Mouse (Mus musculus) cerebellum, postnatal 25 days (tissue): Measurements from ENCODE around the gene Tldc1.

Experiments used
- DNase-seq, 2 experiments: peaks; one replicate each; pipeline ENCODE4 v3.0.0; 2021; ENCODE audit warnings: mixed read lengths in 2 of 2

Tldc1 gene

DNA sequence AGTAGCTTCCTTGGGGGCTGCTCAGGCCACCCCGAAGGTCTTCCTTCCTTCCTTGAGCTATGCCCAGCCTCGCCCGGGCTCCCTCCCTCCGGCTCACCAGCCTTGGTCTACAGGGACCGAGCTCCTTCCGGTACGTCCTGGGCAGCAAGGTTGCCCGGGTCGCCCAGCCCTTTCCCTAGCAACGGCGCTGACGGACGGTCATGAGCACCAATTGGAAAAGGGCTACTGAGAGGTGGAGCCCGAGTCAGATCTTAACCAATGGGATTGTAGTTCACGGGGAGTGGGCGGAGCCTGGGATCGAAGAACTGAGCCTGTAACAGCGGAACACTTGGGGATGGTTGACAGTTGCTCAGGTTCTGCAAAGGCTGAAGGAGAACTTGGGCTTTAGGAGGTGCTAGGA is at the start of gene Tldc1:
Gene Tldc1 (minus strand): TSS at position 154 of the 400 bp plus-strand sequence.
- DNase-seq: peak; percentile 99 to 100

DNA sequence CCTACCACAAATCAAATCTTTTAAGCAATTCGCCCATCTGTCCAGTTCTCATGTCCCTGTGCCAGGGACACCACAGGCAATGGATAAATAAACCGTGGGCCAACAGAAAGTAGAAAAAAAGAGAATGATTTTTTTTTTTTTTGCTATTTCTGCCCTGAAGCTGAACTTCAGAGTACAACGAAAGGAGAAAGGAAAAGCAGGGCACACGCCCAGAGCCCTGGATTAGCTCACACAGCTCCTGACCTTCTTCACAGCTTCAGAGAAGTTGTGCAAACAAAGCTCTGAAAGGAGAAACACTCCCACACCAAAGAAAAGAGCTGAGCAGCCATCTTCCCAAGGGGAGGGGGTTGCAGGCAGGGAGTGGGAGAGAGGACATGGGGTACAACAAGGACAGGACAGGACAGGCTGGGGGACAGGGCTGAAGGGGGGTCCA is 49.5 kb upstream of the Tldc1 start:
- DNase-seq: no peak

DNA sequence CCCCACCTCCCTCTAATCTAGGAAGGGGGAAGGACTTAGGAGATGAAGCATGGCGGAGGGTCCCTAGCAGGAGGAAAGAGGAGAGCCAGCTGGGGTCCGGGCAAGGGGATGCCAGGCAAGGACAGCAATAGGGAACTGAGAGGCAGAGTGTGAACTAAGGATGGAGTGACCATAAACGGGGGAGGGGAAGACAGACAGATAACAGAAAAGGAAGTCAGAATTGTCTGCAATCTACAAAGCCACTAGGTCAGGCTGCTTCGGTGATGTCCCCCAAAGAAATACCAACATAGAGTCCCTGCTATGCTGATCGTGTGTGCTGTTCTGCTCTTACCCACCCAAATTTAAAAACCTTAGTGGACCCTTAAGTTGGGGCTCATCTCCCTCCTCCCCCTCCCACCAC is 48.8 kb upstream of the Tldc1 start:
- no peak for DNase-seq

DNA sequence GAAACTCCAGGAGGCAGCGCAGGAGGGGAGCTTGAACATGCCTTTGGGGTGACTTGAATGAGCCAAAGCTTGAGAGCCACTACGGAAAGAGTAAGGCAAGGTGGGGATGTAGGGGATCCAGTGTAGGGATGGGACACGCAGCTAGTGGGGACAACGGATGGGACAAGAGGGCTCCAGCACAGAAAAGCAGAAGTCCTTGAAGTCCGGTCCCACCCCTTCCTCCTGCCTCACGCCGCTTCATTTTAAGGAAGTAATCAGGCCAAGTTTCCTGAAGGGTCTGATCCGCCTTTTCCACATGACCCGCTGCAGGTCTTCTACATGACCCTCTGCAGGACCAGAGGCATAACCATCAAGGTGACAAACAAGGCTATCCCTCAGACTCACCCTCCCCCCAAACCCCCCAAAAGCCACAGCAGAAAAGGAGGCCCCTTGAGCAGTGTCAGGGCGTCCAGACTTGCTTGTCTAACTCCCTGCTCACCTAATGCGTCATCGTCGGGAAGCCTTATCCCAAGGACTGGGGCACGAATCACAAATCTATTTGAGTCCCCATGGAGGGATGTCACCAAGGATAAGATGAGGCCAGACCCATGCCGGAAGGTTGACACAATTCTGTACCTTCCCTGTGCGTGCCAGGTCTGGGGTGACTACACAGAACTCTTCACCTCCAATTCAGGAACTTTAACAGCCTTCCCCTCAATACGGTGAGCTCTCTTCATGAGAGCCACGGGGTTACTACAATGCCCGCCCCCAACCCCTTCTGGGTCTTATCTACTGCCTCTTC is 47.9 kb upstream of the Tldc1 start:
- DNase-seq: no peak

DNA sequence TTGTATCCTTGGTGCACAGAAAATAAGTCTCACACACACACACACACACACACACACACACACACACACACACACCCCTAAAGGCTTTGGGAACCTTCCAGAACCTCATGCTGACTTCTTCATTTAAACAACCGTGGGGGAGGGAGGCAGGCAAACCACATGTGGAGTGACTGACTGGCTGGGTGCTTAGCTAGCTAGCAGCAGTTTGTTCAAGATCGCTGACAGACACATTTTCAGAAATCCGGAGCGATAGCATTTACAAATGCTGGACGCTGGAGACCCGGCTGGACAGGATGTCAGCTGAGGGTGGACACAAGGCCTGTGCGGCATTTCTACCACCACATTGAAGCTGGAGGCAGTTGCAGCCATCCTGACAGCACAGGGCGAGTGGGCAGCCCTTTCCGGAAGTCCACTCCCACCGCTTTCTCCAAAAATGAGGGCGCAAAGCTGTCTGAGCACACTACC is 46.6 kb upstream of the Tldc1 start:
- DNase-seq: no peak

DNA sequence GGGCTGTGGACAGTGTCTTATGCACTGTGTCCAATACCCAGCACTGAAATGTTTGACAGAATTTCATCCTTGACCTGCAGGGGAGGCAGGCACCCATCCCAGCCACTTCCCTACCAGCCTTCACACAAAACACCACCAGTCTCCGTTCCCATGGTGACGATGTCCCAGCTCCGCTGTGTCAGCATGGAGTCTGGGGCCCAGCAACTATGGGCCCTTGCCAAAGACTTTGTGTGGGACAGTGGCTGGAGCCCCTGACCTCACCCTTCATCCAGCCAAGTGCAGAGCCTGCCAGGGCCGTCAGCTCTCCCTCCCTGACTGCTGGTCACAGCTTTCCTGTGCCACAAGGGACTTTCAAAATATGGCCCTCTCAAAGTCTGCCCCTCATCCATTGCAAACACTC is 45.9 kb upstream of the Tldc1 start:
- DNase-seq: peak in 1 of 2 experiments; percentile 49

DNA sequence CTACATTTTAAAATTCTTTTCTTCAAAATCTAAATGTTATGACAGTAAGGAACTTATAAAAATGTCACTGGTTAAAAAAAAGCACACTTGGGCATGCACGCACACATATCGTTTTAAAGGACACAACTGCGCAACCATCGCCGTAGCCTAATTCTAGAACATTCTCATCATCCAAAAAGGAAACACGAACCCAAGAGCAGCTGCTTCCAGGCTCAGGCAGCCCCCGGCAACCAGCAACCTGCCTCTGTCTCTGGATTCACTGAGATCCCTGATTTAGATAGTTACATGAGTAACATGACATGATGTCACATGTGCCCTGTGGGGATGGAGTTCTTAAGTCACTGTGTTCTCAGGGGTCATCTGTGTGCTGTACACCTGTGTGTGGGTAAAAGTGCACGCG is 45.1 kb upstream of the Tldc1 start:
- DNase-seq: no peak

DNA sequence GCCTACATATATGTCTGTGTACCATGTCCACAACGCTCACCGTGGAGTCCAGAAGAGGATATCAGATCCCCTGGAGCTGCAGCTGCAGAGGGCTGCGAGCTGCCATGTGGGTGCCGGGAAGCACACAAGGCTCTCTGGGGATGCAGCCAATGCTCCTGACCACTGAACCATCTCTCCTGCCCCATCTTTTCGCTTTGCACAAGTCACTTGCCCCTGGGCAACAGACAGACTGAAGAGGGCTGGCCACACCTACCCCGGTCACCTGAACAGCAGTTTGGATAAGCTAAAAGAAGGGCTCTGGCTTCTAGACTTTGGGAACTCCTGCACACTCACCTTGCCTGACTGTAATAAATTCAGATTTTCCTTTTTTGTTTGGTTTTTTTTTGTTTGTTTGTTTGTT is 43.5 kb upstream of the Tldc1 start:
- no peak for DNase-seq

DNA sequence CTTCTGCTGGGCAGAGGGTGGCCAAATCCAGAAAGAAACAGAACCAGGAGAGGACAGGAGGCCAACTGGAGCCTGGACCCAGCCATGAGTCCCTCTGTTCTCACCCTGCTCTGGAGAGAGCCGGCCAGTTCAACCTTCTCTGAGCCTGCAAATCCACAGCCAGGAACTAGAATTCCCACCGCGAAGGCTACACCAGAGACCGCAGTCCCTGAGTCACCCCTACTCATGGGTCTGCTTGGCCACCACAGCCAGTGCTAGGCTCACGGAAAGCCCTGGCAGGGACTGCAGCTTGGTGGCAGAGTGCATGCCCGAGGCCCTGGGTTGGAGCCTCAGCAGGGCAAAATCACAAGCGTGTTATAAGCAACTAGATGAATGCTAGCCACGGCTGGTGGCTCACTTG is 41.8 kb upstream of the Tldc1 start:
- no peak for DNase-seq

DNA sequence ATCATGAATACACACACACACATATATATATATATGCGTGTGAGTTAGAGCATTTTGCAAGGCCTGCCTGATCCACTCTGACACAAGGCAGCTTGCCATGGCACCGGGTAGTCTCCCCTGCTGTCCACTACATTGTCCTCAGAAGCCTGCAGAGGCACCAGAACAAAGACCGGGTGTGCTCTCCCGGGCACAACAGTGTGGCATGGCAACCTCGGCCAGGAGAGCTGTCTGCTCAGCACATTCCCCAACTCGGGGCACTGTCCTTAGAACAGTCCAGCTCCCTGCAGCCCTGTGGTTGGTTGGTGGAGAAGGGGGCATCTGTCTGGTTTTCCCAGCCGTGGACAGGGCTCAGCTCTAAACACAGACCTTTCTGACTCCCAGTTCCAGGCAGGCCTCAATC is 41.1 kb upstream of the Tldc1 start:
- DNase-seq: peak in 1 of 2 experiments; percentile 61

DNA sequence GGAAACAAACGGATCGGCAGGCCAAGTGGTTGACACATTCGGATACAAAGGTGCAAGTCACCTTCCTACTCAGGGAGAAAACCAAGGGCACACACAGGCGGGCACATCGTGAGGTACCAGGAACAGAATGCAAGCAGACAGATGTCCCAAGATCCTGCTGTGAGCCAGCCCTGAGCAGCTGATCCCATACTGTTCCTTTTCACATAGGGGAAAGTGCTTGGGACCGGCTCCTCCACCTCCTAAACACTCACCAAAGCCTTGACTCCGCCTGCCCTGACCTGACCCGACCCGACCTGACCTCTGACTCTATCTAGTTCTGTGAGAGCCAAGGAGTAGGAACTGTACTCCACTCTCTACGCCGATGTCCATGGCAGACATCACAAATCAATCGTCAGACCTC is 39.2 kb upstream of the Tldc1 start:
- DNase-seq: no peak

DNA sequence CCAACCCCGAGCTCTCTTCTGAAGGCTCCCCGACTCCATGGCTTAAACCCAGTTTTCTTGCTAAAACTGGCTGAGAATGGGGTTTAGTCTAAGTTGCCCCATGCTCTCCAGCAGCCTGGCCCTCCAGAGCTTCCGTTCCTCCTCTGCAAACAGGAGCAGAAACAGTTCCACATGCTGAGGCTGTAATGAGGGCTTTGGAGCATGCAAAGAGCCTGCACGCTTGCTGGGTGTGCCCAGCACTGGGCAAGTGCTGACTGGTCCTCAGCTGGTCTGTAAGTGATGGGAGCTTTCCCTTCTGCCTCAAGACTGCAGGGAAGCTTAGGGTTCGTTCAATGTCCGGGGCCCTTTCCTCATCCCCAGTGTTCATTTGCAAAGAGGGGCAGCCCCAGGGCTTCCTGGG is 38.0 kb upstream of the Tldc1 start:
- DNase-seq: no peak

DNA sequence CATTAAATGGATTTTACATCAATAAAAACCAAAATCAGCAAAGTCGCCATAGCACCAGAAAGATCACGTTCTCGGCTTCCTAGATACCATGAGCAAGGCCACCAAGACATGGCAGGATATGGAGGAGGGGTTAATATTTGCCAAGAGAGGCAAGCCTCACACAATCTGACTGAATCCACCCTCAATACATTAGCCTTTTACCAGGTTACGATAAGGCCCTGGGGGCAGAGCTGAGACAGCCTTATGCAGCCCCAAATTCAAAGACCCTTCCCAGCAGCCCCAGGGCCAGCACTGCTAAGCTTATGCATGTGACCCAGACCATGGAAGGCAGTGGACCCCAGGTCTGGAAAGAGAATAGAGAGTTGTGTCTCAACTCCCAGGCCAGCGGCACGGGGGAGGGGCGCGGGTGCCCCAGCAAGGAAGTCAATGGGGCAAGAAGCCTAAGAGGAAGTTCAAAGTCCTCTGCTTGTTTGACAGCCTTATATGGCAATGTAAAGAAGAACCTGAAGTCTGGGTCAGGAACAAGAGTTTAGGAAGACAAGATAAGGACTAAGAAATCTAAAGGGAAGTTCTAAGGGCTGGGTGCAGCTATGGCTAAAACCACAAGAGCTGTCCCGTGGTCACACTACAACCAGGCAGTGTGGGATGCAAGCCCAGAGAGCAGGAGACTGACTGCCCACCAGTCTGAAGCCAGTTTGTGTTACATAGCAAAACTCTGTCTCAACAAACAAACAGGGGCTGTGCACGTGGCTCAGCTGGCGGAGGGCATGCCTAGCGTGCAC is 34.6 kb upstream of the Tldc1 start:
- DNase-seq: no peak

DNA sequence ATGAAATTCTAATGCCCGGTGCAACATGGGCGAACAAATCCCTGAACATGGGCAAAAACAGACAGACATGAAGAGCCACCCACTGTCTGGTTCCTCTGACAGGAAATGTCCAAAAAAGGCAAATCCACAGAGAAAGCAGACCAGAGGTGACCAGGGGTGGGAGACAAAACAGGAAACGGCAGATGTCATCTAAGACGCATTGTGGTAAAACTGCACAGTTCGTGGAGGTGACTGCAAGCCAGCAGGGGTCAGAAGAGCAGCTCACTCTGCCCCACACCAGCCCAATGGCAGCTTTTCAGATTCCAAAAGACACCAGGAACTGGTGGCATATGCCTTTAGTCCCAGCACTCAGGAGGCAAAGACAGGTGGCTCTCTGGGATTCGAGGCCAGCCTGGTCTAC is 33.7 kb upstream of the Tldc1 start:
- no peak for DNase-seq

DNA sequence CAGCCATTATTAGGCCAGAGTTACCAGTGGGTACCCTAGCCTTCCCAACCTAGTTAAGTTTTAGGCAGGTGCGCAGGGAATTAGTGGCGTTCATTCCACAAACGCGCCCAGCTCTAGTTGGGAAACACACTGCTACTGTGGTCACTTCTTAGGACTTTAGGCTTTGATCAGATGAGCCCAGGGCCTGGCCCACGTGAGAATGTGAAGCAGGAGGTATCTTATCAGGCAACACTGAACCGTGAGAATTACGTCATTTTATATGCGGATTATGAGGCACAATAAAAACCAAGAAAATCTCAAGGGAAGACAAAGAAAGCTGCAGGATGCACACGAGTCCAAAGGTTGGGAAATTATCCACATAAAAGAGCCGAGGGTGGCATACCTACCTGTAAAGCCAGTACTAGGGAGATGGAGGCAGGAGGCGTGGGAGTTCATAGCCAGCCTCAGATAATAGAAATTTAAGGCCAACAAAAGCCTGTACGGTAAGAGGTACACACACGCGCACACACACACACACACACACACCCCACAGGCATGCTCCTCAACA is 32.8 kb upstream of the Tldc1 start:
- no peak for DNase-seq

DNA sequence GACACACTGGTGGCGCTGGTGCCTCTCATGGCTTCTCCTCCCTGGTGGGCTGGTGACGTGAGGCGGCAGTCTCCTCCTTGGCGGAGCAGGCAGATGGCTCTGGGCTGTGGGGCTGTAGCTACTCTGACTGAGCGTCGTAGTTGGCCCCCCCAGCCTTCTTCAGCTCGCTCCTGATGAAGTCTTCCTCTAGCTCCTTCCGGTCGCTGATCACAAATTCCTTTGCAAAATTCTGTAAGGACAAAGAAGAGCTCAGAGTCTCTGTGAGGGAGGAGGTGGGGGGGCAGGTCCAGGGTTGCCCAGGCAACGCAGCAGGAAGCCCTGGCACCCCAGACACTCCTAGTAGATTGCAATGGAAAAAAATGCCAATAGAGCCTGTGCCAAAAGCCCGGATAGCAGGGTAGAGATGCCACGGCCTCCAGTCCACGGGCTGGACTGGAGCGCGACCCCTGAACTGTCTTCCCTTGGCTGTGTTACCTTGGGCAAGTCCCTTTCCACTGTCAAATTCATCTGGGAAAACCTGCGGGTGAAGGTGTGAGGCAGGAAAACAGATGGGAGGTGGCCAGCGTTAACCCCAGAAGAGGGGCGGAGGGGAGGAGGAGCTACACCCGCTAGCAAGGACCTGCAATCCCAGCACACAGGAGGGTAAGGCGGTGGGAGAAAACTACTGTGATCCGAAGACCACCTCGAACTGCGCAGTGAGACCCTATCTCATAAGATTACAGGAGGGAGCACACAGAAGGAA is 32.1 kb upstream of the Tldc1 start:
- DNase-seq: peak in 1 of 2 experiments; percentile 50

DNA sequence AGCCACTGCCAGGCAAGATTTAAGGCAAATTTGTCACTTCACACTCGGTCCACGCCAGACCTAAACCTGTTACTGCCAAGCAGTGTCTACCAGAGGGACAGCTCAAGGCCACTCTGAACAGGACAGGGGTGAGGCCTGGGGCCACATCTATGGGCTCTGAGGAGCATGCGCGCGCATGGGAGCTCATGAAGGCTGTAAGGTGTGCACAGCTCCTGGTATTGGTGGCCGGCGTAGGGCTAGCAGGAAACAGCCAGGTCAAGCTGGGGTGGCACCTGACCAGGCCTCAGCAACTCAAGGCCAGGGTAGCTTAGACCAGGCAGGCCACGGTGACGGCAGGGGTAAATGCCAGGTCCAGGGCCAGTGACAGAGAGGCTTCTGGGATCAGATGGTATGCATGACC is 31.4 kb upstream of the Tldc1 start:
- DNase-seq: no peak

DNA sequence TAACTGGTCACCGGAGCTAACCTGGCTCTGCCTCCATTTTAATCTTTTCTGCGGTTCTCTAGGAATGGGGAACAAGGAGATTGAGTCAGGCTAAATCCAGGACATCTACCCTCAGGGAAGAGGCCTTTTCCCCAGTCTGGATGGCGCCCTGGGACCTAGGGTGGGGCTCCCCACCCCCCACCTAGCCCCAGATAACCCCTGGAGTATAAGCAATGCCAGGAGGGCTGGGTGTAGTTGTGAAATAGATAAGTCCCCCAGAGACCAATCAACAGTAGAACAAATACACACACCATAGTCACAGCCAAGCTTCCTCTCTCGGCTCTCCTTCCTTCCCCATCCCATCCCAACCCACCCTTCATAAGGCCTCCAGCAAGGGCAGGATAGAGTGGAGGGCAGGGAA is 29.5 kb upstream of the Tldc1 start:
- no peak for DNase-seq

DNA sequence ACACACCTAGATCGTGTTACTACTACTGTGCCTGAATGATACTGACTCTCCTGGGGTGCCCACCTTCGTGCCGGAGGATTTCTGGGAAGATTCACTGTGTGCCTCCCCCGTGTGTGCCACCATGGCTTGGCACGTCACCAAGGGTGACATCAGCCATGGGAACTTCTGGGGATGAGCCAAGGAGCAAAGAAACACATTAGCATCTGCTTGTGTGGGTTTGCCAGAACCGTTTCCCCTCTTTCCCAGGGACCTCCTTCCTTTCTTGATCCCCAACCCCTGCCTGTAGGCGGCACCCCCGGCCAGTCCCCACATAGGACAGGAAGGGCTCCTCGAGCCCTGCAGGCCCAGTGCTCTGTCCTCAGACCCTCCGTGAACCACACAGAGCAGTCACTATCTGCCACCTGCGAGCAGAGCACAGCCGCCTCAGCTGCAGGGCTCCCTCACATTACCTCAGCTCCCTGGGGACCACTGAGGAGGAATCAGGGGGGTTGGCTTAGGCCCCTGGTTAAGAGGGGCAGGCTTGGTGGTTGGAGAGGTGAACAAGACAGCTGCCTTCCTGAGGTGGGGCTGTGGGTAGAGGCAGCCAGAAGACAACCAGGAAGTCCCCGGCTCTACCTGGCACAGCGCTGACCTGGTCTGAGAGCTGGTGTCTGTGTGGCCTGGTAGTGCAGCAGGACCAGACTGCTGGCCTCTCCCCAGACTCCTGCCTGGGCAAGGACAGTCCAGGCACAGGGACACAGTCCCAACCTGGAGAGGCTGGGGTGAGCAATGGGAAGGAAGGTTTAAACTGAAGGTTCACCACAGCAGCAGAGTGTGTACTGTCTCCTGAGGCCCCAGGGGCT is 28.4 kb upstream of the Tldc1 start:
- peak; percentile 76 to 83 for DNase-seq

DNA sequence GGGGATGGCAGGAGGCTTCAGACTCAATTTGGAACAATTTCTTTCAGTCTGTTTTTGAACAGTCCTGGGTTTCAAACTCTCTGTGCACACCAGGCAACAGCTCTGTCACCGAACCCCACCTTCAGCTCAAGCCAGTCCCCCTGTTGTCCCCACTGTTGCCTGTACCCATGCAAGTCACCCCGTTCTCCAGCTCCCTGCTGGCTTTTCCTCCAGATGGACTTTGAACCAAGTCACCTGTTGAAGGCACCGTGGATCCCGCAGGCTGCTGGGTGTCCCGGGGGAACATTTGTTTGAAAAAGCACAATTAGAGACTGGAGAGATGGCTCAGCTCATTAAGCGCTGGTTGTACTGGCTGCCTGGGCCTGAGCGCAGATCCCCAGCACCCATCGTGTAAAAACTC is 27.1 kb upstream of the Tldc1 start:
- no peak for DNase-seq

DNA sequence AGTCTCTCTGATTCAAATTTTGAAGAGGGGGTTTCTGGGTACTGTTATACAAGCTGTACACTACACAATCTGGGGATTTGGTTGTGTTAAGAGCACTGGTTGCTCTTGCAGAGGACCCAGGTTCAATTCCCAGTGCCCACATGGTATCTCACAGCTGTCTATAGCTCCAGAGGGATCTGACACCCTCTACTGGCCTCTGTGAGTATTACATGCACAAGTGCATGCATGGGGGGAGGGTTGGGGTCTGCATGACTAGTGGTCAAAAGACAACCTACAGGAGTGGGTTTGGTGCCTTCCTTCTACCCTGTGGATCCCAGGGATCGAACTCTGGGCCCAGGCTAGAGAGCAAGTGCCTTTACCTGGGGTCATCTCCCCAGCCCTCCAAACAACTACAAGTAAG is 24.4 kb upstream of the Tldc1 start:
- DNase-seq: no peak

DNA sequence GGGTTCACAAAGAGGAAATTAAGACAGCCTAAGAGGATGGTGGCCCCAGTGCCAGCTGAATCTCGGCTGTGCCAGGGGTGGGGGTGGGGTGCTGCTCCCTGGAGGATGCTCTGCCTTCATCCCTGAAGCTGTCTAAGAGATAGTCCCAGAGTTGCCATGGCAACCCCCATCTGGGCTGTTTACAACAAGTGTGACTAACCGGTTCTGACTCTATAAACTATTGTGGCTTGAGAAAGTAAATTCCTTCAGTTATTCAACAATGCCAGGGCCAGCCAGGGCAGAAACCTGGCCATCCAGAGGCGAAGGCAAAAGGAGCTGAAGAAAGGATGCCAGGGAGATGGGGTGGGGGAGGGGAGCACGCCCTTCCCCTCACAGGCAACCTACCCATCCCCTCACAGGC is 23.0 kb upstream of the Tldc1 start:
- DNase-seq: no peak

DNA sequence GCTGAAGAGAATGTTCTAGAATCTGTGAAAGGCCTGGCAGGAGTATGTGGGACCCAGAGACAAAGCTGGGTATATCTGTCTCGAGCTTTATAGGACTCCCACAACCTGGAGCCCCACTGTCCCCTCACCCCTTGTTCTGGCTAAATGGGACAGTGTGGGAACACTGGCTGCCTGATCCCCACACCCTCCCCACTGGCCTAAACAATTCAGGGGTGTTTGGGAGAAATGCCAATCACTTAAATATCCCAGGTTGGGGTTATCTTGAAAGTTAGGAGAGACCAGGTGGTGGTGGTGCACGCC is 20.7 kb upstream of the Tldc1 start:
- no peak for DNase-seq
